Mouse (Mus musculus): ENCODE results near the gene Sema6b.

GRCm38 (mm10) chr17:56125276-56125630 lies 14.9 kb downstream of the Sema6b start:
- no peak for TF ChIP-seq CTCF (IDR thresholded peaks at IDR 0.05; ENCODE audit: insufficient read depth, low read depth, low read length)
- TF ChIP-seq POLR2A (IDR thresholded peaks at IDR 0.05; ENCODE audit: insufficient read depth, low read depth, low read length): no peak

Measured in olfactory bulb, adult 2 months (tissue).